Mouse (Mus musculus) fat pad, adult 2 months (tissue): ENCODE results near the gene Ubl3.

Source experiments
- DNase-seq: peaks from one replicate; pipeline ENCODE4 v3.0.0-alpha.2; 2011; ENCODE audit warnings: low read depth, low spot score; ENCODE audit errors: extremely low read depth

Ubl3 gene

GRCm38 (mm10) chr5:148486202-148486601 is 66.4 kb downstream of the Ubl3 start:
- no peak for DNase-seq

- no peak for DNase-seq
Observed at GRCm38 (mm10) chr5:148481745-148482144, 70.8 kb downstream of the Ubl3 start.

- no peak for DNase-seq
Observed at GRCm38 (mm10) chr5:148474346-148474745, 78.2 kb downstream of the Ubl3 start.

GRCm38 (mm10) chr5:148468626-148469441 is 83.8 kb downstream of the Ubl3 start:
- no peak for DNase-seq

GRCm38 (mm10) chr5:148466933-148467607 is 85.5 kb downstream of the Ubl3 start:
- DNase-seq, result no peak

GRCm38 (mm10) chr5:148466116-148466515 is 86.5 kb downstream of the Ubl3 start:
- DNase-seq, result no peak

GRCm38 (mm10) chr5:148465091-148465490 is 87.5 kb downstream of the Ubl3 start:
- no peak for DNase-seq

- no peak for DNase-seq
Observed at GRCm38 (mm10) chr5:148464489-148464888, 88.1 kb downstream of the Ubl3 start.

GRCm38 (mm10) chr5:148463783-148464294 is 88.8 kb downstream of the Ubl3 start:
- DNase-seq, result no peak
